Mouse (Mus musculus) thymus, postnatal 36 days (tissue): ENCODE measurements at regions not wholly inside any gene's neighbourhood (a gene's known extent, or its start where the extent isn't known, plus 50 kb on each side); places are given as distances from the start of the nearest gene placed in this dataset.
A peak's percentile ranks its signal among the peaks of the same experiment; 100 is the strongest.

Source experiments
- DNase-seq, 2 experiments: peaks; one replicate each; pipeline ENCODE4 v3.0.0; 2022; ENCODE audit warnings: mixed read lengths in 2 of 2

GRCm38 (mm10) chr2:161339327-161340001 is 230.6 kb upstream of the Chd6 start:
- no peak for DNase-seq

GRCm38 (mm10) chr2:161338953-161339326 is 230.1 kb upstream of the Chd6 start:
- no peak for DNase-seq

GRCm38 (mm10) chr2:161332653-161333052 is 223.8 kb upstream of the Chd6 start:
- DNase-seq, result no peak

GRCm38 (mm10) chr2:161331850-161332365 is 223.0 kb upstream of the Chd6 start:
- no peak for DNase-seq

- DNase-seq, result no peak
These were observed 193.9 kb upstream of the Chd6 start for GRCm38 (mm10) chr2:161302796-161303195.

GRCm38 (mm10) chr2:161268861-161269413 is 160.1 kb upstream of the Chd6 start:
- DNase-seq, result no peak

- no peak for DNase-seq
These were observed 157.6 kb upstream of the Chd6 start for GRCm38 (mm10) chr2:161266476-161266875.

GRCm38 (mm10) chr2:161265211-161265610 is 156.3 kb upstream of the Chd6 start:
- no peak for DNase-seq

GRCm38 (mm10) chr2:161252761-161253160 is 143.9 kb upstream of the Chd6 start:
- DNase-seq, result no peak

- no peak for DNase-seq
These were observed 132.8 kb upstream of the Chd6 start for GRCm38 (mm10) chr2:161241665-161242064.

GRCm38 (mm10) chr2:161237280-161237819 is 128.5 kb upstream of the Chd6 start:
- no peak for DNase-seq

- no peak for DNase-seq
These were observed 124.4 kb upstream of the Chd6 start for GRCm38 (mm10) chr2:161233155-161233741.

GRCm38 (mm10) chr2:161231405-161231804 is 122.5 kb upstream of the Chd6 start:
- DNase-seq, result no peak

- no peak for DNase-seq
These were observed 106.9 kb upstream of the Chd6 start for GRCm38 (mm10) chr2:161215736-161216135.

GRCm38 (mm10) chr2:161214681-161215458 is 106.0 kb upstream of the Chd6 start:
- DNase-seq, result peak; percentile 32 to 36

- no peak for DNase-seq
These were observed 103.5 kb upstream of the Chd6 start for GRCm38 (mm10) chr2:161212322-161212882.

- no peak for DNase-seq
These were observed 88.0 kb upstream of the Chd6 start for GRCm38 (mm10) chr2:161196713-161197372.

GRCm38 (mm10) chr2:161187516-161187915 is 78.6 kb upstream of the Chd6 start:
- DNase-seq, result no peak

- no peak for DNase-seq
These were observed 76.2 kb upstream of the Chd6 start for GRCm38 (mm10) chr2:161185122-161185521.

- peak; percentile 23 to 34 for DNase-seq
These were observed 68.6 kb upstream of the Chd6 start for GRCm38 (mm10) chr2:161177355-161178021.

GRCm38 (mm10) chr2:161166681-161167080 is 57.8 kb upstream of the Chd6 start:
- no peak for DNase-seq

GRCm38 (mm10) chr2:161165495-161165894 is 56.6 kb upstream of the Chd6 start:
- no peak for DNase-seq
